Mouse (Mus musculus) lung, adult 2 months (tissue): ENCODE results near the gene Gpr183. TPM values are rescaled to one million over a fixed set of nuclear protein-coding genes. Genes with fewer than 3 reads are reported as not detected.

Experiments used
- DNase-seq: peaks from one replicate; pipeline ENCODE4 v3.0.0; 2022
- H3K4me1 ChIP-seq: fragments of 200-500 bp; 2 replicates; pipeline ENCODE4 v1.6.1; 2011; ENCODE audit warnings: low read length; ENCODE audit not compliant: control insufficient read depth, insufficient read depth
- H3K4me3 ChIP-seq: fragments of 200-500 bp; replicated peaks from 2 replicates; pipeline ENCODE3; 2011; ENCODE audit warnings: low read depth, mild to moderate bottlenecking, control low read depth, low read length; ENCODE audit errors: extremely low read depth
- CTCF ChIP-seq: fragments of 200-500 bp; IDR thresholded peaks from 2 replicates; pipeline ENCODE4 v1.5.1; 2011; ENCODE audit warnings: mild to moderate bottlenecking, low read length, control low read depth; ENCODE audit not compliant: insufficient read depth
- POLR2A ChIP-seq: fragments of 200-500 bp; IDR thresholded peaks from 2 replicates; pipeline ENCODE4 v1.6.1; 2011; ENCODE audit warnings: low read depth, mild to moderate bottlenecking, control low read depth, low read length, borderline replicate concordance; ENCODE audit errors: extremely low read depth
- WGBS: fragments of 180-500 bp; shearing (Covaris S2); methylation state at CpG from one replicate; pipeline ENCODE4 v1.1.7; 2018; 5-methylcytosine and 5-hydroxymethylcytosine counted together
- polyA plus RNA-seq: library from polyadenylated mRNA; depleted of rRNA; stranded (reverse); fragments of >200 nt; gene quantifications from 2 replicates; pipeline ENCODE4 v1.2.3, GENCODE M21; 2012

Gpr183 gene
- polyA plus RNA-seq, 1 experiment = 3.1 TPM

DNA sequence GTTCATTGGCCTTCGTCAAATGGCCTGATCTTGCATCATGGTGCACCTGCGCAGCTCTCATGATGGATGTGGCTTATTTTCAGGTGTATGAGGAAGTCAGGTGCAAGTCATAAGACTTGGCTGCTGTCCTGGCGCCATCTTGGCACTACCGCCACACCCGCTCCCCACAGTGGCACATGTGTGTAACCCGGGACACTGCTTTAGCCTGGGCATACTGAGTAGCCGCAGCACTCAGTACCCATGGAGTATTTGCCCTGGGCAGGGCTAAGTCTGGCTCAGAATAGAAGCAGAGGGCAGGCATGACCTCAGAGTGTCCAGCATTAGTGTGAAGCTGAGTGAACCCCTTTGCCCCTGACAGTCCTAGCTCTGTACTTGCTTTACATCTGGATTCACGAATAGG lies 37.5 kb downstream of the Gpr183 start:
- no peak for DNase-seq
- Histone ChIP-seq H3K4me1 (peaks cover 10% of the 10 kb centered on the region), H3K4me3 (no peak overlapping the region)
- TF ChIP-seq CTCF (no peak), POLR2A (no peak)
- 95% methylated on average over 8 of the region's 8 CpGs for WGBS

DNA sequence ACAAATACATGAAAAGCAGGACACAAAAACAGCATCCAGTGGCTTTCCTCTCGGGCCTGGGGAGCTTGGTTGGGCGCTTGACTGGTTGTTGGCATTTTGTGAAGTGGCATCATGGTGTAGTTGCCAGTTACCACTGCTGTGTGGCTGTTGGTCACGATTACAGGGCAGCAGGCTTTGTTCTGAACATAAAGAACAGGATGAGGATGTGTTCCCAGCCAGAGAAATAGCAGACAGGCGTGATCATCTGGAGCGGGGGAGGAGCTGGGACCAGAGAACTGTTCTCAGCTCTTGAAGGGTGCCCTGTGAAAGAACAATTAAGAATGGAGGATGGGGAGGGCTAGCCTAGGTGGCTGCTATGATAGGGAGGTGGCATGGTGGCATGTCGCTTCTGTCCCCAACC lies 38.1 kb downstream of the Gpr183 start:
- TF ChIP-seq CTCF = no peak
- TF ChIP-seq POLR2A = no peak
- no peak for DNase-seq
- Histone ChIP-seq H3K4me1 (peaks cover 7% of the 10 kb centered on the region), H3K4me3 (no peak overlapping the region)
- 75% methylated on average over 6 of the region's 6 CpGs for WGBS

DNA sequence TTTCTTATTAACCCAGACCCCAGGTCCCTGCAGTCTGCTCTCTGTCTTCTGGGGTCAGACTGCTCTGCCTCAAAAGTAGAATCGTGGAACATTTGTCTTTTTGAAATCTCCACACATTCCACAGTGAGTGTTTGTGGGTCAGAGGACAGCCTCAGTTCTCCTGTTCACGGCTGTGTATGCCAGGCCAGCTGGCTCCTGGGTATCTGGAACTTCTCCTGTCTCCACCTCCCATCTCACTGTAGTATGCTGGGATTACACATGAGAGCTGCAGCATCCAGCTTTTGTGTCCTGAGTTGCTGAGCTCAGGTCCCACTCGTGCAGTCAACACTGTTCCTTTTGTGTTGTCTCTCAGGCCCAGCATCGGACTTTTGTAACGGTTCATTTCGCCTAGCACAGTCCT lies 40.1 kb downstream of the Gpr183 start:
- TF ChIP-seq CTCF = no peak
- no peak for TF ChIP-seq POLR2A

DNA sequence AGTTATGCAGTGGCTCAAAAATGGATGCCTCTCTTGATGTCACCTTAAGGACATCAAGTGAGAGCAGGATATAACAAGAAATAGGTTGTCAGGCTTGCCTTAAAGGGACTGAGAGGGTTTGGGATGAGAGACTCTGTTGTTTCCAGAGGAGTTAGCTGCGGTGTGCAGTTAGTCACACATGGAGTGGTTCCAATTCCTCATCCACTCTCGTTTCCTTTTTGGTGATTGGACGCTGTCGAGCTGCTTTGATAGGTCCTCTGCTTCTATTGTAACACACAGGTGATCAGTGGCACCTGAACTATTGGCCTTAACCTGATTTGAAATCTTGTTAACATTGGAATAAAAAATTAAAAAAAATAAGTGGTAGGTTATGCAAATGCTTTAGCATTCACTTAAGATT lies 42.3 kb downstream of the Gpr183 start:
- WGBS = 36% methylated on average over 4 of the region's 4 CpGs
- Histone ChIP-seq H3K4me1 (no peaks in the 10 kb centered on the region; the same call in 1 of the 2 replicates), H3K4me3 (no peak overlapping the region)
- DNase-seq = no peak
- TF ChIP-seq CTCF (no peak), POLR2A (no peak)

More for the DNA sequence above, 40.1 kb downstream of the Gpr183 start:
- 70% methylated on average over 6 of the region's 6 CpGs for WGBS
- Histone ChIP-seq H3K4me1 (peaks cover 3% of the 10 kb centered on the region; the same call in 1 of the 2 replicates), H3K4me3 (no peak overlapping the region)
- DNase-seq = no peak

DNA sequence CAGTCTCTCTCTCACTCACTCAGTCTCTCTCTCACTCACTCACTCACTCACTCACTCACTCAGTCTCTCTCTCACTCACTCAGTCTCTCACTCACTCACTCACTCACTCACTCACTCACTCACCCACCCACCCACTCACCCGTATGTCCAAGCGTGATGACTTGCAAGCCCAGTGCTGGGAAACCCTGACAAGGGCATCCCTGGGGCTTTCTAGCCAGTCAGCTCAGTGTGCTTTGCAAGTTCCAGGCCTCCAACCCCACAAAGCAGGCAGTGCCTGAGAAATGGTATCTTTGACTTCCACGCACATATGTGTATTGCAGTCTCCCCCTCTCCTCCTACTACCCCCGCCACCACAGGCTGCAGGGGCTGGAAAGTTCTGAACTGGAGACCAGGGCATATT lies 43.0 kb downstream of the Gpr183 start:
- WGBS = 95% methylated on average over 4 of the region's 4 CpGs
- no peak for TF ChIP-seq POLR2A
- no peak for TF ChIP-seq CTCF
- no peak for DNase-seq
- Histone ChIP-seq H3K4me3 (no peak overlapping the region), H3K4me1 (no peaks in the 10 kb centered on the region; the same call in 1 of the 2 replicates)

DNA sequence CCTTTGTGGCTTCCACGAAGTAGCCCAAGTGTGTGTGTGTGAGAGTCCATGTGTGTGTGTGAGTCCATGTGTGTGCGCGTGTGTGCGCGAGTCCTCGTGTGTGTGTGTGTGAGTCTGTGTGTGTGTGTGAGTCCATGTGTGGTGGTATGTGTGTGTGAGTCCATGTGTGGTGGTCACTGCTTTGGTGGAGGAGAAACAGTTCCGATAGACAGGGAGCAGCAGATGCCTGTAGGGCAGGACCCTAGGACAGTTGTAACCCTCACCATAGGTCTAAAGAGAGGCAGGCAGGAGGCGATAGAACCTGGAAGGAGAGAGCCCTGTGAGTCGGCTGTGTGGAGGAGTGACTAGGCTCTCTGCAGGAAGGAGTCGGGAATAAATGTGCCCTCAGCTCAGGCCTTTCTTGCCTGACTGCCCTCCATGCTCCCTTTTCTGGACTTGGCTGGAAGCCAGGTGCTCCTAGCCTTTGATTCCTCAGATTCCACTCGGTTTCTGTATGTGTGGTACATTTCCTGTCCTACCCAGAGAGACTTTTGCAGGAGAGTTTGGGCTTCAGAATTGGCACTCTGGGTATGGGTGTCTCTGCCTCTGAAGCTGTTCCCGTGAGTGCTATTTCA lies 44.4 kb downstream of the Gpr183 start:
- no peak overlapping the region for H3K4me3 ChIP-seq
- TF ChIP-seq CTCF (no peak), POLR2A (no peak)
- 71% methylated on average over 12 of the region's 12 CpGs for WGBS
- no peaks in the 10 kb centered on the region; the same call in 1 of the 2 replicates for H3K4me1 ChIP-seq
- no peak for DNase-seq

DNA sequence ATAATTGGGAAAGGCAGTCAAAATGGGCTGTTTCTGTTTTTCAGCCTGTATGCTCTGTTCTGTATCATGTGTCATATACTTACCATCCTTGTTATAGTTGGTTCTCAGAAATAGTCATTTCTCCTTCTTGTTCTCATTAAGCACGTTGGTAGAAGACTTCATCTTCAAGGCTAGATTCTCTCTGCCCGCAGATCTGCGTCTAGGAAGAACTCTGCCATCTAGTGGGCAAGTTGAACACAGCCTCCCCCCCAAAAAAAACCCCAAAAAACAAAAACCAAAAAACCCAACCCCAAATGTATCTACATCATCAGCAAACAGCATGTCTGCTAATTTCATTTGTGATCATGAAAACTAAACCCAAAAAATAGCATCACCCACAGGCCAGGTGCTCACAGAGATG lies 45.2 kb downstream of the Gpr183 start:
- 3% methylated on average over 3 of the region's 3 CpGs for WGBS
- no peak for DNase-seq
- TF ChIP-seq POLR2A (no peak), CTCF (peak; percentile 47)
- no peaks in the 10 kb centered on the region; the same call in 1 of the 2 replicates for H3K4me1 ChIP-seq
- H3K4me3 ChIP-seq = no peak overlapping the region

DNA sequence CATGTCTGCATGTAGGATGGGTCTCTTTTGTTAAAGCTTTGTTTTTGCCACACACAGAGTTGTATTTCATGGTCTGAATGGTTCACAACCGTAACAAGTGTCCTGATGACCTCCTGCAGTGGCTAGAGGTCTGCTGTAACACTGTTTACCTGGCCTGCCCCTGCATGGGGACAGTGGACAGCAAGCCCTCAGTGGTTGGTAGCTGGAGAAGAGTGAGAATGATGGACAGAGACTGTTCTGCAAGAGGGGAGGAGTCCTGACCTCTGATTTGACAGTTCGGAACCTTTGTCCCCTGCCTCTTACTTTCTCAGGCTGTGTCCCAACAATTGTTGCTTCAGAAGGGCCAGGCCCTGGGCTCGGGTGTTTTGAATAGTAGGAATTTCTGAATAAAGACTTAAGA lies 46.7 kb downstream of the Gpr183 start:
- H3K4me1 ChIP-seq = no peaks in the 10 kb centered on the region; the same call in 1 of the 2 replicates
- no peak overlapping the region for H3K4me3 ChIP-seq
- TF ChIP-seq CTCF (no peak), POLR2A (no peak)
- 86% methylated on average over 3 of the region's 3 CpGs for WGBS
- DNase-seq = no peak

DNA sequence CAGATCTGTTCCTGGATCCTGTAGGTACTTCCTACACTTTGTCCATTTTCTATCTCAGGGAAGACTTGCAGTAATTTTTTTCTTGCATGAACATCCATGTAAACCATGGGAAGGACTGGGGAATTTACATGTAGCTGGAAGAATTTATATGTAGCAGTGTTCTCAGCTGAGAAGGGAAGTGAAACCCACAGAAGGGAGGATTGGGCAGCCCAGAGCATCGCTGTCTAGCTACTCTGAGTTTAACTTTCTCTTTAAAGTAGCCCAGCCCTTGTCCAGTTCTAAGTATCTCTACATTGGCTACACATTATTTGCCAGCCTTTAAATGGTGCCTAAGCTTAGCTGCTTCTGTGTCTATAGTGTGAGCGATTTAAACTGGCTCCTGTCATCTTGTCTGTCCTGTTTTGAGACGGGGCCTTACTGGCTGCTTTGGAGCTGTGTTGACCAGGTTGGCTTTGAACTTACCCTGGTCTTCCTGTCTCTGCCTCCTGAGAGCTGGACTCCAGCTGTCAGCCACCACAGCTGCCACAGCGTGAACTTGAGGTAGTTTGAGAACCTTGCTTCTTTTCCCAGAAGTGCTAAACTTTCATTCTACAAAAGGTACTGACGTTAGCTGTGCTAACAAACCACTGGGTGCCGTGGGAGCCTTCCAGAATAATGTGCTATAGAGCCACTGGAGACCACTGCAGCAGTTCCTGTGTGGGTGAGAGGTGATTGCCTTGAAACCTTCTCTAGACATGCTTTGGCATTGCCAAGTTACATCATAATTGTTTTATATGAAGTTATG lies 48.5 kb downstream of the Gpr183 start:
- Histone ChIP-seq H3K4me3 (no peak overlapping the region), H3K4me1 (no peaks in the 10 kb centered on the region)
- 74% methylated on average over 6 of the region's 6 CpGs for WGBS
- no peak for TF ChIP-seq POLR2A
- TF ChIP-seq CTCF = no peak
- DNase-seq = no peak

DNA sequence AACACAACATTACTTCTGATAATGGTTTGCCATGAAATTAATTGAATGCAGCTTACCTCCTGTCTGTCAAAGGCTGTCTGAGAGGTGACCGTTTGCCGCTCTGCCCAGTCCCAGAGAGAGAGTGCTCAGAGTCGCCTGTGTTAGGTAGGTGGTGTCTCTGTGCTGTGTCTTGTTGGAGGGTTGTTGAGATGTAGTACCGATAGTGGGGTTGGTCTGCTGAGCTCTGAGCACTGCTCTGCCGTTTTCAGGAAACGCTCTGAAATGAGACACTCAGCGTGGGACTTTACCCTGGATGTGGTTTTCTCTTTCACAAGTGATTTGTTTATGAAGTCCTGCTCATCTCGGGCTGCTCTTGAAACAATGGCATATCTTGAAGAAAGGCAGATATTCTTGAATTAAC lies 49.4 kb downstream of the Gpr183 start, which contains the start of gene Gpr18:
TSS of gene Gpr18 (minus strand) at position 161 of the 400 bp plus-strand sequence.
- no peak for TF ChIP-seq CTCF
- 0 out of 2 replicates have a peak, but pooled peaks have one; percentile 13 for TF ChIP-seq POLR2A
- WGBS = 58% methylated on average over 8 of the region's 8 CpGs
- Histone ChIP-seq H3K4me3 (peak within 1 kb of the TSS; percentile 48), H3K4me1 (no peaks in the 10 kb centered on the region)
- DNase-seq = no peak
